Mouse (Mus musculus) forebrain, embryonic 12.5 days (tissue): ENCODE measurements at regions not wholly inside any gene's neighbourhood (a gene's known extent, or its start where the extent isn't known, plus 50 kb on each side); places are given as distances from the start of the nearest gene placed in this dataset.
"Not testable (repeated sequence)": the region's sequence is repeated elsewhere in the genome, so short reads cannot be mapped to it uniquely, and the experiment has no call there.

ENCODE experiments used
- ATAC-seq: fragments of 200-750 bp; cut with Nextera tagmentation; 2 replicates; pipeline ENCODE4 v1.8.0; 2017; ENCODE audit warnings: moderate TSS enrichment; ENCODE audit not compliant: low FRiP score
- H3K27ac ChIP-seq: fragments of 300-500 bp; sonication (generic); 2 replicates; pipeline ENCODE4 v1.5.1; 2016; ENCODE audit warnings: mild to moderate bottlenecking
- H3K27me3 ChIP-seq: fragments of 300-500 bp; sonication (generic); 2 replicates; pipeline ENCODE4 v1.6.1; 2016; ENCODE audit warnings: mild to moderate bottlenecking
- H3K36me3 ChIP-seq: fragments of 300-500 bp; sonication (generic); replicated peaks from 2 replicates; pipeline ENCODE4 v1.6.1; 2016; ENCODE audit warnings: mild to moderate bottlenecking
- H3K4me1 ChIP-seq: fragments of 300-500 bp; sonication (generic); 2 replicates; pipeline ENCODE4 v1.6.1; 2016
- H3K4me2 ChIP-seq: fragments of 300-500 bp; sonication (generic); 2 replicates; pipeline ENCODE4 v1.6.1; 2016; ENCODE audit warnings: mild to moderate bottlenecking, moderate library complexity
- H3K4me3 ChIP-seq: fragments of 300-500 bp; sonication (generic); replicated peaks from 2 replicates; pipeline ENCODE4 v1.5.1; 2016; ENCODE audit warnings: mild to moderate bottlenecking
- H3K9ac ChIP-seq: fragments of 300-500 bp; sonication (generic); 2 replicates; pipeline ENCODE4 v1.6.1; 2016; ENCODE audit warnings: mild to moderate bottlenecking
- H3K9me3 ChIP-seq: fragments of 300-500 bp; sonication (generic); 2 replicates; pipeline ENCODE4 v1.6.1; 2016
- WGBS: fragments of 180-500 bp; shearing (Covaris S2); methylation state at CpG from one replicate; pipeline ENCODE4 v1.1.7; 2016; 5-methylcytosine and 5-hydroxymethylcytosine counted together

DNA sequence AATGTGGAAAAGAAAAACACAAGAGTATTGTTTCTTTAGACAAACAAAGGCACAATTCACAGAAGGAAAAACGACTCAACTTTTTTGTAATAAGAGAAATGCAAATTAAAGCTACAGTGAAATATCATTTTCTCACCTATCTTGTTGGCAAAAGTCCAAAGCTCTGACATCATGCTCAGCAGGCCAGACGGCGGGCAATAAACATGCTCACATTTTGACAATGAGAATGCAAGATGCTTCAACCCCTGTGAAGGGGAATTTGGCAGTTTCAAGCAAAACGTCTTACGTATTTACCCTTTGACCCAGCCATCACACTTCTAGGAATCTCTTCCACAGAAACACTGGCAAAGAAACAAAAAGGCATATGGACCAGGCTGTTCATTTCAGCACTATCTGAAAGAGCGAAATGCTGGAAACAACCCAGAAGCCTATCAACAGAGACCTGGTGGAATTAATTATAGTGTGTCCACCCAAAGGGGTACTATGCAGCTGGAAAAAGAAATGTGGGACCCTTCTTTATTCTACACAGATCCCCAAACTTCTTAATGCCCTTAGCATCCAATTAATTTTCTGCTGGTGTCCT is 203.4 kb upstream of the 2610301B20Rik start:
- H3K27me3 ChIP-seq = no peaks in the 10 kb centered on the region
- H3K4me1 ChIP-seq = no peaks in the 10 kb centered on the region
- no peak overlapping the region for H3K4me3 ChIP-seq
- no peak overlapping the region for H3K27ac ChIP-seq
- no peak for ATAC-seq
- 59% methylated on average over 6 of the region's 6 CpGs for WGBS
- H3K36me3 ChIP-seq = no peaks in the 10 kb centered on the region
- H3K4me2 ChIP-seq = no peak overlapping the region
- no peaks in the 10 kb centered on the region for H3K9me3 ChIP-seq
- no peak overlapping the region for H3K9ac ChIP-seq

DNA sequence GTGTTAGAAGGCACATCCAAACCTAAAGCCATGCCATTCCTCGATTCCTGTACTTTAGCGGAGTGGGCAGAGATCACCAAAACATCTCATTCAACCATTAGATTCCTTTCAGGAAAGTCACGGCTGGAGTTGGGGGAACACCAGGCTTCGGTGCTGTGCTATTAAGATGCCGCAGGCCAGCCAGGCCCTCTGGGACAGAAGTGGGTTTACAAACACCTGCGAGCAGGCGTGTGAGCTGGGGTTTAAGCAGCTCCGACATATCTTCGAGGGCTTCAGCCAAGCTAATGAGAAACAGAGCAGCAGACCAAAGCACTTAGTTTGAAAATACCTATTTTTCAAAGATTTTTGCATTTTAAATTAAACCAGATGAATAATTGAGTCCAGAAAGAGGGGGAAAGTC is 183.2 kb upstream of the 2610301B20Rik start:
- Histone ChIP-seq H3K4me1 (no peaks in the 10 kb centered on the region), H3K27me3 (no peaks in the 10 kb centered on the region), H3K9ac (no peak overlapping the region), H3K9me3 (no peaks in the 10 kb centered on the region), H3K36me3 (no peaks in the 10 kb centered on the region), H3K4me3 (no peak overlapping the region), H3K4me2 (no peak overlapping the region), H3K27ac (no peak overlapping the region)
- 76% methylated on average over 9 of the region's 9 CpGs for WGBS
- ATAC-seq = no peak

DNA sequence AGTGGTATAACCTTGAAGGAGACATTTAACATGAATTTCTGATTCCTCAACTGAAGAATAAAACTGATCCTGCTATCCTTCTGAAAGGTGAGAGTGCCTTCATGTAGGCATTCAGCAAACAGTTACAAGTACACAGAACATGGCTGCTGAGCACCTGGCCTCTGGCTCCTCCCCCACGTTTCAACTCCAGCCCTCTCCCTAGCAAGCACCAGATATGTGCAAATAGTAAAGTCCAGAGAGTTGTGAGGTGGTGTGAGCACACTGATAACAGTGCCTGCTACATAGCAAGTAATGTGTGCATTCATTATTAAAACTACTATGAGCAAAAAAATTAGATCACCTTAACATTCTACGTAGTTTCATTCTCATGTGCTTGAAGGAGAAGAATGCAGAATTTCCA is 181.4 kb upstream of the 2610301B20Rik start:
- H3K9me3 ChIP-seq = no peaks in the 10 kb centered on the region
- H3K9ac ChIP-seq = no peak overlapping the region
- no peak overlapping the region for H3K27ac ChIP-seq
- H3K4me2 ChIP-seq = no peak overlapping the region
- WGBS = 84% methylated on average over 2 of the region's 2 CpGs
- no peaks in the 10 kb centered on the region for H3K27me3 ChIP-seq
- ATAC-seq = no peak
- H3K36me3 ChIP-seq = no peaks in the 10 kb centered on the region
- no peaks in the 10 kb centered on the region for H3K4me1 ChIP-seq
- H3K4me3 ChIP-seq = no peak overlapping the region

DNA sequence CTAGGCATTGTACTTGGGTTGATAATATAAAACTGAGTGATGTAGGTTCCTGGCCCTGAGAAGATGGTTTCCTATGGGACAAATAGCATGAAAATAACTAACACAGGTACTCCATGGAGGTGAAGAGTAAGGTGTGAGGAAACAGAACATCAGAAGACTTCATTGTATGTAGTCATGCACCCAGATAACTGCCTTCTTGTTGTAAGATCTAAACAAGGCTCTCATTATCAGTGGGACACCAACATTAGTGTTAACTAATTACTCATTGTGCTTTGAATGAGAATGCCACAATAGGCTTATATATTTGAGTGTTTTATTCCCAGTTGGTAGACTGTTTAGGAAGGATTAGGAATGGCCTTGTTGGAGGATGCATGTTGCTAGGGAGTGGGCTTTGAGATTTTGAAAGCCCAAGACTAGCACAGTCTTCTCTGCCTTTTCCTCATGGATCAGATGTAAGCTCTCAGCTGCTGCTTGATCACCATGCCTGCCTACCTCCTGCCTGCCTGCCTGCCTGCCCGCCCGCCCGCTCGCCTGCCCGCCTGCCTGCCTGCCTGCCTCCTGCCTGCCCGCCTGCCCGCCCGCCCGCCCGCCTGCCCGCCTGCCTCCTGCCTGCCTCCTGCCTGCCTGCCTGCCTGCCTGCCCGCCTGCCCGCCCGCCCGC is 180.7 kb upstream of the 2610301B20Rik start:
- peak overlapping the region; percentile 41 for H3K4me2 ChIP-seq
- WGBS = 32% methylated on average over 5 of the region's 15 CpGs
- ATAC-seq = peak; percentile 60; the same call in 1 of the 2 replicates

DNA sequence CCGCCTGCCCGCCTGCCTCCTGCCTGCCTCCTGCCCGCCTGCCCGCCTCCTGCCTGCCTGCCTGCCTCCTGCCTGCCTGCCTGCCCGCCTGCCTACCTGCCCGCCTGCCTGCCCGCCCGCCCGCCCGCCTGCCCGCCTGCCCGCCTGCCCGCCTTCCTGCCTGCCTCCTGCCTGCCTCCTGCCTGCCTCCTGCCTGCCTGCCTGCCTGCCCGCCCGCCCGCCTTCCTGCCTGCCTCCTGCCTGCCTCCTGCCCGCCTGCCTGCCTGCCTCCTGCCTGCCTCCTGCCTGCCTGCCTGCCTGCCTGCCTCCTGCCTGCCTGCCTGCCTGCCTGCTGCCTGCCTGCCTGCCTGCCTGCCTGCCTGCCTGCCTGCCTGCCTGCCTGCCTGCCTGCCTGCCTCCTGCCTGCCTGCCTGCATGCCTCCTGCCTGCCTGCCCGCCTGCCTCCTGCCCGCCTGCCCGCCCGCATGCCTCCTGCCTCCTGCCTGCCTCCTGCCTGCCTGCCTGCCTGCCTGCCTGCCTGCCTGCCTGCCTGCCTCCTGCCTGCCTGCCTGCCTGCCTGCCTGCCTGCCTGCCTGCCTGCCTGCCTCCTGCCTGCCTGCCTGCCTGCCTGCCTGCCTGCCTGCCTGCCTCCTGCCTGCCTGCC is 180.1 kb upstream of the 2610301B20Rik start:
- H3K9me3 ChIP-seq, H3K4me1 ChIP-seq, H3K27me3 ChIP-seq, H3K36me3 ChIP-seq, H3K9ac ChIP-seq, H3K27ac ChIP-seq, ATAC-seq: not testable (repeated sequence)
- H3K4me2 ChIP-seq = peak overlapping the region; percentile 41
- peak overlapping the region; percentile 37 for H3K4me3 ChIP-seq
- 75% methylated on average over 7 of the region's 21 CpGs for WGBS

More for the DNA sequence above, 180.7 kb upstream of the 2610301B20Rik start:
- Histone ChIP-seq H3K9me3 (no peaks in the 10 kb centered on the region), H3K27me3 (no peaks in the 10 kb centered on the region), H3K36me3 (no peaks in the 10 kb centered on the region), H3K27ac (no peak overlapping the region), H3K9ac (no peak overlapping the region), H3K4me1 (no peaks in the 10 kb centered on the region), H3K4me3 (peak overlapping the region; percentile 37)

DNA sequence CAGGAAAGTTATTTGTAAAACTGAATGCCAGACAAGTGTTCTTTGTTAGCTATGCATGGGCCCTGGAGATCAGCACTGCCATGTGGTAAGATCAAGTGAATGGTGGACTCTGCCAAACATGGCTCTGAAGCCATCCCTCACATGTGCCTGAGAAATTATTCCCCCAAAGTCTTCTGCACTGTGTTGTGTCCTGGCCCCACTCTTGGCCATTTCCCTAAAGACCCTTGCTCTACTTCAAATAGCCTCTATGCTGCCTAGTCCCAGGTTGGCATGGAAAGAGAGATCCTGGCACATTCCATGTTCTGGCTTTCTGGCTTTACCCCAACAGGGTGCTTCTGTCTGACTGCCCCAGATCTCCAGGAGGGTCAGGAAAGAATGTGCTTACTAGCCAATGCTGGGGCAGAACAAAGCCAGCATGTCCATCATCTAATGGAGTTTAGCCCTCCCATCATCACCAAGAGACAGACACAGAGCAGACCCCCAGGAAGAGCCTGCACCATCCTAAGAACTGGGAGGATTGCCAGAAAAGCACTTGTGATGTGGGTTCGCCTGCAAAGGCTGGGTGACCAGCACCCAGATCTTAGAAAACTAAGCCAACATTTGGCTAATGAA is 177.0 kb upstream of the 2610301B20Rik start:
- WGBS = 76% methylated on average over 1 of the region's 1 CpGs
- Histone ChIP-seq H3K36me3 (no peaks in the 10 kb centered on the region), H3K9ac (no peak overlapping the region), H3K4me1 (no peaks in the 10 kb centered on the region), H3K9me3 (no peaks in the 10 kb centered on the region), H3K27ac (no peak overlapping the region), H3K4me2 (no peak overlapping the region), H3K27me3 (no peaks in the 10 kb centered on the region), H3K4me3 (no peak overlapping the region)
- ATAC-seq = no peak

DNA sequence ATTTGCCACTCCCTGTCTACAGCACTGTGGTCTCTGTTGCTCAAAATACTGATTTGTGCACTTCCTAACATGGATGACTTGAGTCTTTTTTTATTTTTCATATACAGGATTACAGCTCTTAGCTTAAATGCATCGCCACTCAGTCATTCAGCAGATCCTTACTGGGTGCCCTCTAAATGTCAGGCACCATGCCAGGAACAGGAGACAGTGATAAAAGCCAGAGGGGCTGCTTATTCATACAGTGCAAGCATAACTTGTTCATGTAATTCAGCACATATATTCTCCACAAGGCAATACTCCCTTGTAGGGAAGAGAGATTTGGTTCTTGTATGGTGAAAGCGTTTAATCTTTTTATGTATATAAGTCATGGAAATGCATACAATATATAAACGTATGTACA is 175.7 kb upstream of the 2610301B20Rik start:
- H3K4me1 ChIP-seq = no peaks in the 10 kb centered on the region
- no peak overlapping the region for H3K4me2 ChIP-seq
- 92% methylated on average over 3 of the region's 3 CpGs for WGBS
- H3K27me3 ChIP-seq = no peaks in the 10 kb centered on the region
- ATAC-seq = no peak
- no peak overlapping the region for H3K9ac ChIP-seq
- no peak overlapping the region for H3K4me3 ChIP-seq
- no peak overlapping the region for H3K27ac ChIP-seq
- no peaks in the 10 kb centered on the region for H3K9me3 ChIP-seq
- H3K36me3 ChIP-seq = no peaks in the 10 kb centered on the region

DNA sequence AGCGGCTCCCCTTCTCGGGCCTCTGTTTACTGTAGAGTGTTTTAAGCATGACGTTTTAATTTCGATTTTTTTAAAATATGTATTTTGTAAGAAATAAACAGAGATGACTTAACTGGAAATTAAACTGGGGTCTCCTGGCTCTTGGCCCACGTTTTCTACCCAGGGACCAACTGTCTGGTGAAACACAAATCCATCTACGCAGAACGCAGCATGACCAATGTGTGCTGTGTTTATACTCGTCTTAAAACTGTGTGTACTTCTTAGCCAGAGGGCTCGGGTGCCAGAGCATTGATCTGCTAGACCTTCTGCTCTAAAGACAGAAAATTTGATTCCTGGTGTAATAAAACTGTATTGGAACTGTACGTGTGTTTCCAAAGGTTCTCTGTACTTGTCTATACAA is 172.8 kb upstream of the 2610301B20Rik start:
- no peaks in the 10 kb centered on the region for H3K27me3 ChIP-seq
- no peaks in the 10 kb centered on the region for H3K4me1 ChIP-seq
- no peaks in the 10 kb centered on the region for H3K36me3 ChIP-seq
- H3K4me3 ChIP-seq = no peak overlapping the region
- no peak overlapping the region for H3K4me2 ChIP-seq
- no peak overlapping the region for H3K27ac ChIP-seq
- 85% methylated on average over 10 of the region's 10 CpGs for whole genome bisulfite sequencing
- no peak overlapping the region for H3K9ac ChIP-seq
- no peak for ATAC-seq
- H3K9me3 ChIP-seq = no peaks in the 10 kb centered on the region

DNA sequence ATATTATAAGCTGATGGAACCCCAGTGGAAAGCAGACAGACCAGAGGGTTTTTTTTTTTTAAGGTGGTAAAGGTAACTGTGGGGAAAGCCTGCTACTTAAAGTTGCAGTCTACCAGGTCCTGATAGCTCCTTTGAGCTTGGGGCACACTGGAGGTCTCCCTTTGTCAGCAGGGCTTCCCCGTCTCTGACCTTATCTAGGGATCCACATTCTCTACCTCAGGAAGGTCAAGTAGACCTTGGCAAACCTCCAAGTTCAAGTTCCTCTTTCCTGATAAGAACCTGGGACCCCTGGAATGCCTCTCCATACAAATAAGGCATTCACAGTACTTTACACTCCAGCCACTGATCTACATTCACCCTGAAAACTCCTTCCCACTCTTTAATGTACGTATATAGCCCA is 171.1 kb upstream of the 2610301B20Rik start:
- no peak overlapping the region for H3K27ac ChIP-seq
- no peaks in the 10 kb centered on the region for H3K4me1 ChIP-seq
- no peaks in the 10 kb centered on the region for H3K36me3 ChIP-seq
- no peaks in the 10 kb centered on the region for H3K27me3 ChIP-seq
- no peak overlapping the region for H3K9ac ChIP-seq
- no peak overlapping the region for H3K4me2 ChIP-seq
- H3K4me3 ChIP-seq = no peak overlapping the region
- 86% methylated on average over 2 of the region's 2 CpGs for WGBS
- H3K9me3 ChIP-seq = no peaks in the 10 kb centered on the region
- no peak for ATAC-seq

DNA sequence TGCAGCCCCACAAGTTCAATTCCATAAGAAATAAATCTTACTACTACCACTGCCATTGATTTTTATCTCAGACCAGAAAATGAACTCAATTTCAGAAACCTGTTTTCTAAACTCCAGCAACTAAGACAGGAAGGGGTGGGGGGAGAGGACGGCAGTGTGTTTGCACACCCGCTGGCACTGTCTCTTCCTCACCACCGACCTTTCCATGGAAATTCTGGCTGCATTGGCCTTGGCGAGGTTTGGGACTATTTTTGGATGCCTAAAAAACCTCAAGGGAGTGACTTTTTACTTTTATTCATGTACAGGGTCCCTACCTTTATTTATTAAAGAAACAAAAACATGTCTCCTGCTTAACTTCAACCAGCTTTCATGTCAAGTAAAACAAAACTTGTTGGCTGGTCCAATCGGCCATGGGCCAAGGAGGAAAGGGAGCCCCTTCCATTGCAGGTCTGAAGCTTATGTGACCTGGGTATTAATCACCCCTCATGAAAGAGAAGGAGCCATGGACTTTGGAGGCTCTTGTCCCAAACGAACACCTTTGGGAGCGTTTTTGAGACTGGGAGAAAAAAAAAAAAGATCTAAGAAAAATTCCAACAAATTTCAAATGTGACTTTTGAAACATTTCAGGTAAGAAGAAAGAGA is 167.2 kb upstream of the 2610301B20Rik start:
- Histone ChIP-seq H3K27me3 (no peaks in the 10 kb centered on the region), H3K4me3 (no peak overlapping the region), H3K9ac (no peak overlapping the region), H3K36me3 (no peaks in the 10 kb centered on the region), H3K4me1 (no peaks in the 10 kb centered on the region), H3K27ac (no peak overlapping the region), H3K9me3 (no peaks in the 10 kb centered on the region), H3K4me2 (no peak overlapping the region)
- ATAC-seq = no peak
- WGBS = 78% methylated on average over 7 of the region's 7 CpGs

DNA sequence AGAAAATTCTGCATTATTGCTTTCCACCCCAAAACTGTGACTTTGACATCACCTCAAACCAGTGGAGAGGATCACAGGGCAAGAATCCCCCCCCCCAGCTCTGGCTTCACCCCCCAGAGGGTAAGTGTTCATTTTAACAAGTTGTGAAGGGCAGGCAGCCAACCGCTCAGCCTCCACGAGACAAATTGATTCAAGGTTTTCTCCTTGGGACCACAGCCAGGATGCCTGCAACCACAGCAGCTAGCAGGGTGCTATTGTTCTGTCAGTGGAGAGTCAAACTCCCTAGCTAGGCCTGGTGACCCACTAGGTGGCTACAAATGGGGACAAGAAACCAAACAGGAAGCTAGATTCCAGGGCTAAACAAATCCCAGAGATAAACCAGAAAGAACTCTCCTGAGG is 166.6 kb upstream of the 2610301B20Rik start:
- no peak overlapping the region for H3K27ac ChIP-seq
- H3K36me3 ChIP-seq = no peaks in the 10 kb centered on the region
- H3K4me3 ChIP-seq = no peak overlapping the region
- whole genome bisulfite sequencing = 42% methylated on average over 2 of the region's 2 CpGs
- H3K4me1 ChIP-seq = no peaks in the 10 kb centered on the region
- H3K9me3 ChIP-seq = no peaks in the 10 kb centered on the region
- H3K4me2 ChIP-seq = no peak overlapping the region
- ATAC-seq = no peak
- H3K9ac ChIP-seq = no peak overlapping the region
- H3K27me3 ChIP-seq = no peaks in the 10 kb centered on the region

DNA sequence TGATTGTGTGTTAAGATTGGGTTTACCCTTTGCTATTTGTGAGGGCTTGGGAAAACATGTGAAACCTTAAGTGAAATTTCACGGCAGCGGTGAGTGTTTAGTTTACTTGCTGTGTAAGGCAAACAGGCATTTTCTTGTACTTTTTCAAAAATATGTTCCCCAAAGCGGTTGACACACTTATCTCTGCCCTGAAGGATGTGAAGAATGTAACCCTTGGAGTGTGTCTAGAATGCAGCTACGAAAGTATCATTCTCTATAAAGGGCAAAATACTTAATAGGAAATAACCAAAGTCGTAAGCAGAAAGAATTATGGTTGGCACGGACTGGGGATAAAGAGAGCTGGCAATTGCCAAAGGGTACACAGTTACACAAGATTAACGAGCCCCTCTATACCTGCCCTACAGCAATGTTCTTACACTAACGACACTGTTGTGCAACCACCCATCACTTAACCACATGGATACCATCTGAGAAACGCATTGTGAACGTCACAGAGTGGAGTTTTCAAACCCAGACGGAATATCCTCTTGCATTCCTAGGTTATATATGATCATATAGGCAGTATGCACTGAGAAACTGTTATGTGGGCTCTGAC is 162.3 kb upstream of the 2610301B20Rik start:
- no peaks in the 10 kb centered on the region for H3K4me1 ChIP-seq
- H3K36me3 ChIP-seq = no peaks in the 10 kb centered on the region
- no peaks in the 10 kb centered on the region for H3K27me3 ChIP-seq
- H3K27ac ChIP-seq = no peak overlapping the region
- no peak overlapping the region for H3K9ac ChIP-seq
- H3K9me3 ChIP-seq = no peaks in the 10 kb centered on the region
- ATAC-seq = no peak
- 71% methylated on average over 11 of the region's 11 CpGs for WGBS
- no peak overlapping the region for H3K4me2 ChIP-seq
- H3K4me3 ChIP-seq = no peak overlapping the region
